Mouse (Mus musculus) lung, embryonic 16.5 days (tissue): ENCODE results near the gene Faf2. TPM values are rescaled to one million over a fixed set of nuclear protein-coding genes. Genes with fewer than 3 reads are reported as not detected.

Experiments used
- ATAC-seq: fragments of 200-750 bp; cut with Nextera tagmentation; 2 replicates; pipeline ENCODE4 v1.8.0; 2017; ENCODE audit warnings: low read depth, mild to moderate bottlenecking, moderate library complexity
- H3K27ac ChIP-seq: fragments of 300-500 bp; sonication (generic); 2 replicates; pipeline ENCODE4 v1.5.1; 2014; ENCODE audit warnings: mild to moderate bottlenecking, control low read depth, low read length
- H3K27me3 ChIP-seq: fragments of 300-500 bp; sonication (generic); 2 replicates; pipeline ENCODE4 v1.6.1; 2014; ENCODE audit warnings: low read depth, low read length, mixed read lengths; ENCODE audit not compliant: control insufficient read depth, insufficient read depth
- H3K36me3 ChIP-seq: fragments of 300-500 bp; sonication (generic); 2 replicates; pipeline ENCODE4 v1.6.1; 2014; ENCODE audit warnings: low read length; ENCODE audit not compliant: control insufficient read depth, insufficient read depth
- H3K4me1 ChIP-seq: fragments of 300-500 bp; sonication (generic); replicated peaks from 2 replicates; pipeline ENCODE4 v1.6.1; 2014; ENCODE audit warnings: low read length, mixed read lengths; ENCODE audit not compliant: control insufficient read depth, insufficient read depth
- H3K4me2 ChIP-seq: fragments of 300-500 bp; sonication (generic); 2 replicates; pipeline ENCODE4 v1.6.1; 2014; ENCODE audit warnings: low read depth, low read length, control low read depth
- H3K4me3 ChIP-seq: fragments of 300-500 bp; sonication (generic); 2 replicates; pipeline ENCODE4 v1.5.1; 2014; ENCODE audit warnings: mild to moderate bottlenecking, low read length, control low read depth
- H3K9ac ChIP-seq: fragments of 300-500 bp; sonication (generic); 2 replicates; pipeline ENCODE4 v1.6.1; 2014; ENCODE audit warnings: low read length, control low read depth
- H3K9me3 ChIP-seq: fragments of 300-500 bp; sonication (generic); 2 replicates; pipeline ENCODE4 v1.6.1; 2016; ENCODE audit warnings: low read length; ENCODE audit not compliant: control insufficient read depth
- WGBS: fragments of 180-500 bp; shearing (Covaris S2); extraction: QIAGEN DNeasy Blood & Tissue Kit; methylation state at CpG from one replicate; pipeline ENCODE4 v1.1.7; 2014; 5-methylcytosine and 5-hydroxymethylcytosine counted together
- polyA plus RNA-seq: library from polyadenylated mRNA; unstranded; fragments of >200 nt; fragmentation: Nextera tagmentation; extraction: Ambion mirVana; gene quantifications from 2 replicates; pipeline ENCODE4 v1.2.1, GENCODE M21; 2015

Faf2 gene
- polyA plus RNA-seq, 1 experiment from 2014 or later = 72.1 TPM

GRCm38 (mm10) chr13:54691737-54692136, 70.2 kb downstream of the Faf2 start:
- Histone ChIP-seq H3K4me3 (peak overlapping the region; percentile 80; the same call in 1 of the 2 replicates), H3K4me1 (peaks cover 25% of the 10 kb centered on the region), H3K36me3 (no peaks in the 10 kb centered on the region), H3K27ac (no peak overlapping the region), H3K27me3 (no peaks in the 10 kb centered on the region), H3K4me2 (peak overlapping the region; percentile 83; the same call in 1 of the 2 replicates), H3K9ac (no peak overlapping the region; the same call in 1 of the 2 replicates), H3K9me3 (no peaks in the 10 kb centered on the region)
- ATAC-seq = no peak

GRCm38 (mm10) chr13:54692711-54693557, 71.3 kb downstream of the Faf2 start:
- peak overlapping the region; percentile 93 for H3K27ac ChIP-seq

GRCm38 (mm10) chr13:54693558-54694347, 72.2 kb downstream of the Faf2 start, which contains the start of gene Rnf44:
TSS of gene Rnf44 (minus strand) at chr13:54693907.
- peak within 1 kb of the TSS; percentile 93 for H3K27ac ChIP-seq
- H3K9me3 ChIP-seq = no peaks in the 10 kb centered on the region
- H3K9ac ChIP-seq = peak within 1 kb of the TSS; percentile 97
- H3K4me3 ChIP-seq = peak within 1 kb of the TSS; percentile 80
- WGBS = 0% methylated on average over 77 of the region's 92 CpGs
- peak within 1 kb of the TSS; percentile 83 for H3K4me2 ChIP-seq
- peaks cover 19% of the 10 kb centered on the region for H3K4me1 ChIP-seq
- H3K36me3 ChIP-seq = no peaks in the 10 kb centered on the region
- H3K27me3 ChIP-seq = no peaks in the 10 kb centered on the region
- ATAC-seq = peak; percentile 99

More at GRCm38 (mm10) chr13:54692711-54693557, 71.3 kb downstream of the Faf2 start:
- Histone ChIP-seq H3K4me2 (peak overlapping the region; percentile 83), H3K36me3 (no peaks in the 10 kb centered on the region), H3K9ac (peak overlapping the region; percentile 97), H3K27me3 (no peaks in the 10 kb centered on the region), H3K9me3 (no peaks in the 10 kb centered on the region), H3K4me1 (peaks cover 25% of the 10 kb centered on the region), H3K4me3 (peak overlapping the region; percentile 80)
- 8% methylated on average over 21 of the region's 21 CpGs for WGBS
- no peak for ATAC-seq

GRCm38 (mm10) chr13:54694348-54695060, 72.9 kb downstream of the Faf2 start:
- H3K27ac ChIP-seq = peak overlapping the region; percentile 93
- H3K27me3 ChIP-seq = no peaks in the 10 kb centered on the region
- no peaks in the 10 kb centered on the region for H3K36me3 ChIP-seq
- H3K4me2 ChIP-seq = peak overlapping the region; percentile 67
- WGBS = 14% methylated on average over 26 of the region's 26 CpGs
- H3K9me3 ChIP-seq = no peaks in the 10 kb centered on the region
- peak; percentile 77 for ATAC-seq
- H3K9ac ChIP-seq = peak overlapping the region; percentile 69
- H3K4me3 ChIP-seq = peak overlapping the region; percentile 80
- peaks cover 19% of the 10 kb centered on the region for H3K4me1 ChIP-seq

GRCm38 (mm10) chr13:54695479-54696230, 74.1 kb downstream of the Faf2 start:
- Histone ChIP-seq H3K9me3 (no peaks in the 10 kb centered on the region), H3K27ac (no peak overlapping the region), H3K4me3 (no peak overlapping the region), H3K4me1 (peaks cover 19% of the 10 kb centered on the region), H3K9ac (no peak overlapping the region), H3K4me2 (no peak overlapping the region), H3K36me3 (no peaks in the 10 kb centered on the region), H3K27me3 (no peaks in the 10 kb centered on the region)
- 84% methylated on average over 11 of the region's 11 CpGs for WGBS
- no peak for ATAC-seq

- H3K27ac ChIP-seq = no peak within 1 kb of the TSS
Measured at GRCm38 (mm10) chr13:54701243-54701642, 79.7 kb downstream of the Faf2 start, which contains the start of gene Cdhr2. TSS of gene Cdhr2 (plus strand) at chr13:54701461.

GRCm38 (mm10) chr13:54702507-54702906, 80.9 kb downstream of the Faf2 start:
- Histone ChIP-seq H3K4me1 (no peaks in the 10 kb centered on the region), H3K4me3 (no peak overlapping the region), H3K9ac (no peak overlapping the region), H3K36me3 (no peaks in the 10 kb centered on the region), H3K27ac (no peak overlapping the region), H3K27me3 (no peaks in the 10 kb centered on the region), H3K4me2 (no peak overlapping the region), H3K9me3 (no peaks in the 10 kb centered on the region)
- 62% methylated on average over 7 of the region's 7 CpGs for WGBS
- no peak for ATAC-seq

More at GRCm38 (mm10) chr13:54701243-54701642, 79.7 kb downstream of the Faf2 start, which contains the start of gene Cdhr2:
- Histone ChIP-seq H3K36me3 (no peaks in the 10 kb centered on the region), H3K9me3 (no peaks in the 10 kb centered on the region), H3K9ac (no peak within 1 kb of the TSS), H3K27me3 (no peaks in the 10 kb centered on the region), H3K4me2 (no peak within 1 kb of the TSS), H3K4me1 (no peaks in the 10 kb centered on the region), H3K4me3 (no peak within 1 kb of the TSS)
- WGBS = 49% methylated on average over 5 of the region's 5 CpGs
- peak; percentile 62 for ATAC-seq

GRCm38 (mm10) chr13:54704890-54705289, 83.3 kb downstream of the Faf2 start:
- 40% methylated on average over 6 of the region's 6 CpGs for WGBS
- no peaks in the 10 kb centered on the region for H3K4me1 ChIP-seq
- H3K36me3 ChIP-seq = no peaks in the 10 kb centered on the region
- no peaks in the 10 kb centered on the region for H3K9me3 ChIP-seq
- no peaks in the 10 kb centered on the region for H3K27me3 ChIP-seq
- ATAC-seq = no peak
- no peak overlapping the region for H3K27ac ChIP-seq
- no peak overlapping the region for H3K4me2 ChIP-seq
- no peak overlapping the region for H3K4me3 ChIP-seq
- no peak overlapping the region for H3K9ac ChIP-seq
